Mouse (Mus musculus) heart, adult 2 months (tissue): ENCODE data around the gene Emilin1. TPM values are rescaled to one million over a fixed set of nuclear protein-coding genes. Genes with fewer than 3 reads are reported as not detected.

Source experiments
- DNase-seq, 2 experiments: peaks; one replicate each; pipeline ENCODE4 v3.0.0; 2021
- H3K27ac ChIP-seq: fragments of 200-600 bp; 2 replicates; pipeline ENCODE4 v1.8.1; 2022
- H3K27me3 ChIP-seq: fragments of 200-500 bp; 2 replicates; pipeline ENCODE4 v1.6.1; 2012; ENCODE audit warnings: mild to moderate bottlenecking, low read length, inconsistent platforms, mixed read lengths; ENCODE audit not compliant: control insufficient read depth, insufficient read depth
- H3K36me3 ChIP-seq: fragments of 200-500 bp; 2 replicates; pipeline ENCODE4 v1.6.1; 2012; ENCODE audit warnings: low read length, inconsistent platforms; ENCODE audit not compliant: control insufficient read depth, insufficient read depth
- H3K4me1 ChIP-seq: fragments of 200-500 bp; 2 replicates; pipeline ENCODE4 v1.6.1; 2011; ENCODE audit warnings: low read length; ENCODE audit not compliant: control insufficient read depth, insufficient read depth
- H3K4me3 ChIP-seq: fragments of 200-600 bp; 2 replicates; pipeline ENCODE4 v1.8.1; 2022
- H3K79me2 ChIP-seq: fragments of 200-500 bp; replicated peaks from 2 replicates; pipeline ENCODE4 v1.6.1; 2012; ENCODE audit warnings: mild to moderate bottlenecking, inconsistent platforms, low read length, moderate library complexity, mixed read lengths; ENCODE audit not compliant: control insufficient read depth, insufficient read depth
- H3K9ac ChIP-seq: fragments of 200-500 bp; 2 replicates; pipeline ENCODE4 v1.6.1; 2012; ENCODE audit warnings: low read depth, mild to moderate bottlenecking, control low read depth, inconsistent platforms, low read length, mixed read lengths
- CTCF ChIP-seq: fragments of 200-600 bp; IDR thresholded peaks from 2 replicates; pipeline ENCODE4 v1.8.1; 2022; ENCODE audit warnings: antibody characterized with exemption, mild to moderate bottlenecking, moderate library complexity
- EP300 ChIP-seq: fragments of 200-500 bp; IDR thresholded peaks from 2 replicates; pipeline ENCODE4 v1.6.1; 2011; ENCODE audit warnings: low read depth, low read length, control low read depth; ENCODE audit not compliant: insufficient read depth
- POLR2A ChIP-seq: fragments of 200-500 bp; IDR thresholded peaks from 2 replicates; pipeline ENCODE4 v1.6.1; 2011; ENCODE audit warnings: mild to moderate bottlenecking, low read depth, low read length, control low read depth; ENCODE audit not compliant: insufficient read depth
- WGBS: fragments of 180-500 bp; shearing (Covaris S2); methylation state at CpG from one replicate; pipeline ENCODE4 v1.1.7; 2018; 5-methylcytosine and 5-hydroxymethylcytosine counted together
- intact Hi-C: fragments of 180-260 bp; cut with DNase I; formaldehyde crosslinking; loops from one replicate; pipeline ENCODE4 v1.15.1; 2025
- polyA plus RNA-seq: library from polyadenylated mRNA; depleted of rRNA; stranded (reverse); fragments of >200 nt; gene quantifications from 2 replicates; pipeline ENCODE4 v1.2.3, GENCODE M21; 2012
- total RNA-seq, 2 experiments: library from RNA; stranded (reverse); gene quantifications; 2 replicates each; pipeline ENCODE4 v1.2.3; 2021

Gene Emilin1
- total and polyA plus RNA-seq, 3 experiments: 21.2 to 30.6 (median 21.3) TPM

- no peak overlapping the region for H3K9ac ChIP-seq
- intact Hi-C loops: no loop called here
- peak overlapping the region; percentile 32; the same call in 1 of the 2 replicates for H3K27ac ChIP-seq
- no peaks in the 10 kb centered on the region for H3K79me2 ChIP-seq
- peaks cover 2% of the 10 kb centered on the region for H3K36me3 ChIP-seq
- no peak for DNase-seq
- peaks cover 9% of the 10 kb centered on the region for H3K4me1 ChIP-seq
- no peak overlapping the region for H3K4me3 ChIP-seq
- H3K27me3 ChIP-seq: no peaks in the 10 kb centered on the region
- no peak for TF ChIP-seq EP300
- no peak for TF ChIP-seq CTCF
- no peak for TF ChIP-seq POLR2A
- WGBS: 82% methylated on average over 5 of the region's 5 CpGs
Measured at GRCm38 (mm10) chr5:30952551-30952950, 39.3 kb downstream of the Emilin1 start.

- Histone ChIP-seq H3K36me3 (peaks cover 13% of the 10 kb centered on the region), H3K4me1 (peaks cover 18% of the 10 kb centered on the region), H3K4me3 (no peak overlapping the region), H3K27me3 (no peaks in the 10 kb centered on the region), H3K9ac (no peak overlapping the region), H3K79me2 (no peaks in the 10 kb centered on the region; the same call in 1 of the 2 replicates), H3K27ac (no peak overlapping the region)
- no peak for TF ChIP-seq POLR2A
- TF ChIP-seq CTCF: no peak
- WGBS: 92% methylated on average over 6 of the region's 6 CpGs
- intact Hi-C loops: no loop called here
- no peak for DNase-seq
Measured at GRCm38 (mm10) chr5:30954065-30954464, 40.9 kb downstream of the Emilin1 start.

GRCm38 (mm10) chr5:30954556-30954955 lies 41.4 kb downstream of the Emilin1 start:
- WGBS: 94% methylated on average over 9 of the region's 9 CpGs
- Histone ChIP-seq H3K4me3 (no peak overlapping the region), H3K4me1 (peaks cover 20% of the 10 kb centered on the region), H3K79me2 (peaks cover 1% of the 10 kb centered on the region), H3K36me3 (peaks cover 13% of the 10 kb centered on the region), H3K27ac (no peak overlapping the region), H3K9ac (no peak overlapping the region), H3K27me3 (no peaks in the 10 kb centered on the region)
- DNase-seq: no peak
- intact Hi-C loops: no loop called here
- TF ChIP-seq CTCF (no peak), POLR2A (no peak), EP300 (no peak)

GRCm38 (mm10) chr5:30955751-30956150 lies 42.5 kb downstream of the Emilin1 start:
- Histone ChIP-seq H3K4me3 (no peak overlapping the region), H3K4me1 (peaks cover 20% of the 10 kb centered on the region), H3K9ac (no peak overlapping the region), H3K79me2 (peaks cover 1% of the 10 kb centered on the region), H3K27me3 (no peaks in the 10 kb centered on the region), H3K27ac (no peak overlapping the region), H3K36me3 (peaks cover 13% of the 10 kb centered on the region)
- intact Hi-C loops: no loop called here
- 96% methylated on average over 6 of the region's 6 CpGs for WGBS
- TF ChIP-seq EP300 (no peak), POLR2A (no peak), CTCF (no peak)
- no peak for DNase-seq

- no peak overlapping the region for H3K27ac ChIP-seq
- peaks cover 15% of the 10 kb centered on the region for H3K4me1 ChIP-seq
- no peak for DNase-seq
- H3K27me3 ChIP-seq: no peaks in the 10 kb centered on the region
- no peak overlapping the region for H3K9ac ChIP-seq
- intact Hi-C loops: no loop called here
- peaks cover 18% of the 10 kb centered on the region for H3K36me3 ChIP-seq
- H3K4me3 ChIP-seq: no peak overlapping the region; the same call in 1 of the 2 replicates
- peaks cover 1% of the 10 kb centered on the region for H3K79me2 ChIP-seq
- WGBS: 86% methylated on average over 6 of the region's 6 CpGs
- TF ChIP-seq CTCF (no peak), POLR2A (no peak), EP300 (no peak)
Measured at GRCm38 (mm10) chr5:30957891-30958290, 44.7 kb downstream of the Emilin1 start.

GRCm38 (mm10) chr5:30959198-30959854 lies 46.1 kb downstream of the Emilin1 start:
- peak overlapping the region; percentile 92 for H3K4me3 ChIP-seq
- peak overlapping the region; percentile 96 for H3K9ac ChIP-seq
- H3K27ac ChIP-seq: peak overlapping the region; percentile 93
- WGBS: 19% methylated on average over 19 of the region's 19 CpGs
- peaks cover 1% of the 10 kb centered on the region for H3K79me2 ChIP-seq
- peaks cover 15% of the 10 kb centered on the region for H3K4me1 ChIP-seq
- peaks cover 18% of the 10 kb centered on the region for H3K36me3 ChIP-seq
- intact Hi-C loops: no loop called here
- TF ChIP-seq POLR2A: no peak
- TF ChIP-seq EP300: no peak
- TF ChIP-seq CTCF: no peak
- no peaks in the 10 kb centered on the region for H3K27me3 ChIP-seq
- DNase-seq: peak in 1 of 2 experiments; percentile 27
